Mouse (Mus musculus) layer of hippocampus, adult 11-12 months (tissue): ENCODE measurements around the gene Krtap28-10.
"Not testable (repeated sequence)": the region's sequence is repeated elsewhere in the genome, so short reads cannot be mapped to it uniquely, and the experiment has no call there.

Experiments used
- DNase-seq: peaks from one replicate; pipeline ENCODE4 v3.0.0; 2022; ENCODE audit warnings: low spot score

The Krtap28-10 gene

GRCm38 (mm10) chr1:83007471-83007870 lies 34.8 kb downstream of the Krtap28-10 start:
- DNase-seq: no peak

- DNase-seq: no peak
These were observed 35.8 kb downstream of the Krtap28-10 start for GRCm38 (mm10) chr1:83006218-83007179.

DNA sequence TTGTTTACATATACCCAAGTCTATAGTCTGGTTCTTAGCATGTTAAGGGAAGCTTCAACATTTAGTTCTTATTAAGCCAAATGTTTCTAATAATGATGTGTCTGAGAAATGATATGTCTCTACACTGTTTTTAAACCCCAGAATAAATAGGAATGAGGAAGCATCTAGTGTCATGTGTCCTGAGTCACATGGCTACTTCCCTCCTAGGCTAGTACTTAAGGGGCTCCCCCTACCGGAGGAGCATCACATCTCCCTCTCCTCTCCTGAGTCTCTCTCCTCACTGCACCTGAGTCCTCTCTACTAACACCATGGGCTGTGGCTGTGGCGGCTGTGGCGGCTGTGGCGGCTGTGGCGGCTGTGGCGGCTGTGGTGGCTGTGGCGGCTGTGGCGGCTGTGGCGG lies 42.0 kb downstream of the Krtap28-10 start, which contains the start of gene Gm47959:
Gene Gm47959, plus strand, starts transcription at position 243 of the 400 bp plus-strand sequence.
- DNase-seq: not testable (repeated sequence)

DNA sequence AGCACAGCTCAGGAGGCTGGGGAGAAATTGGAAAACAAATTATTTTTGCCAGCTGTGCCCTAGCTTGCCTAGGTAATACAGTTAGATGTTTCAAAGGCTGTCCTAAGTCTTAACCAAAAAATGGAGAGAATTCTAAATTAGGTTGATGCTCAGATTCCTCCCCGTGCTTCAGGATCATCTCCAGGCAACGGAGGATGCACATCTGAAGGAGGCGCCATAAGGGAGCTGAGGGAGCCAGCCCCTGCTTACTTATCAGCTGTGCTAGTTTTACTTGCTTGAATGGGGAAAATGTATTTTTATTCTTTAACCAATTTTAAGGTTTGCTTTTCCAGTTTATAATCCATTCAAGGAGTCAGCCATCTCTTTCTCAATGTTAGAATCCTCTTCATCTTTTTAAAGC lies 48.3 kb downstream of the Krtap28-10 start:
- no peak for DNase-seq

- DNase-seq: no peak
These were observed 50.2 kb downstream of the Krtap28-10 start for GRCm38 (mm10) chr1:82992093-82992492.

DNA sequence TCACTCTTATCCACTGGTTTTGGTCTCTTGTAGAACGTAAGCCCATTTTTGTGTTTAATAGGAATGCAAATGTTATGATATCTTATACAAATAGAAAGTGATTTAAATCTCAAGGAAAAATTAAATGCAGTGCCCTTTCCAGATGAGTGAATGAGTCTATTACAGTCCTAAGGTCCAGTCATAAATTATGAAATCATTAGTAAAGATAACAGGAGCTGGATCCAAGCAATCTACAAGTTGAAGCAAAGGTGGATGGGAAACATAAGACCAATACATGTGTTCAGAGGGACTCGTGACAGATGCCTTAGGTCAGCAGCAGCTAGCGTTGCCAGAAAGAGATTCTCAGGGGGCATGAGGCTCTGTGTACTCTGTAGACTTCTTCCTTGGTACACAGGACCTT lies 50.7 kb downstream of the Krtap28-10 start:
- no peak for DNase-seq
